Comparison of ENCODE assay signal across 13 mouse cellular contexts in the genomic region with DNA sequence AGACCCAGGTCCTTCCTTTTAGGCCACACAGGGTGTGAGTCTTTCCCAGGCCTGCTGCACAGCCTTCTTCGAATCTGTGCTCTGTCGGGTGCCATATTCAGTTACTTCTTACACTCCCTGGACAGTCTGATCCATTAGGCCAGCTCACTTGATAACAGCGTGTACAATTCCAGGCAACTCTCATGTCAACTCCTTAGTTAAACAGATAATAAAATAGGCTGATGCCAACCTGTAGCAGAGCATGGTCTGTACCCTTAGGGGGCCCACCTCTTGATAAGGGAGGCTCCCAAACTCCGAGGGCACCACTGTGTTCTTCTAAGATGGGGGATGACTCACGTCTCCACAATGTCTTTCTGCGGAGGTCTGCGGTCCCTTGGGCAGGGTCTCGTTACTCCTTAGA.
"Had no signal": no experiment of that assay in that cellular context is flagged by ENCODE, and none has a peak within 500 bp of the region (broad histone marks: within the 10 kb centered on the region; RNA-seq: fewer than 3 reads in every experiment).

No protein-coding gene starts in this region.

- H3K27me3 ChIP-seq: limb, embryonic 15.5 days; liver, embryonic 12.5 days; neural tube, embryonic 15.5 days had no signal

- H3K27ac ChIP-seq: kidney, embryonic 15.5 days; limb, embryonic 15.5 days; liver, embryonic 12.5 days; neural tube, embryonic 15.5 days had no signal

- DNase-seq: kidney, adult 18-20 months; kidney, postnatal 25 days; left cerebral cortex, postnatal 4 days; lung, postnatal 14 days; midbrain, embryonic 14.5 days; thymus, adult 2 months; thymus, postnatal 25 days had no signal

- H3K9me3 ChIP-seq: kidney, embryonic 15.5 days; limb, embryonic 15.5 days; liver, embryonic 12.5 days; neural tube, embryonic 15.5 days had no signal

- H3K4me3 ChIP-seq: kidney, embryonic 15.5 days; limb, embryonic 15.5 days; liver, embryonic 12.5 days; myocyte; neural tube, embryonic 15.5 days had no signal

- H3K4me2 ChIP-seq: kidney, embryonic 15.5 days; limb, embryonic 15.5 days; liver, embryonic 12.5 days; neural tube, embryonic 15.5 days had no signal

- H3K36me3 ChIP-seq: kidney, embryonic 15.5 days; limb, embryonic 15.5 days; liver, embryonic 12.5 days; neural tube, embryonic 15.5 days had no signal

- H3K9ac ChIP-seq: kidney, embryonic 15.5 days; limb, embryonic 15.5 days; liver, embryonic 12.5 days; neural tube, embryonic 15.5 days had no signal

- ATAC-seq: hindbrain, embryonic 16.5 days; liver, embryonic 12.5 days had no signal

- H3K4me1 ChIP-seq: liver, embryonic 12.5 days; neural tube, embryonic 15.5 days had no signal
